Mouse (Mus musculus) neural tube, embryonic 11.5 days (tissue): Measurements from ENCODE around the gene Apold1. TPM values are rescaled to one million over a fixed set of nuclear protein-coding genes. Genes with fewer than 3 reads are reported as not detected.

Experiments used
- ATAC-seq: fragments of 200-750 bp; cut with Nextera tagmentation; 2 replicates; pipeline ENCODE4 v1.8.0; 2017; ENCODE audit warnings: moderate number of reproducible peaks, mild to moderate bottlenecking, moderate TSS enrichment, moderate library complexity; ENCODE audit not compliant: insufficient read depth, low FRiP score, low TSS enrichment
- DNase-seq: peaks from one replicate; pipeline ENCODE4 v3.0.0-alpha.2; 2015; ENCODE audit warnings: low spot score
- H3K27ac ChIP-seq: fragments of 300-500 bp; sonication (generic); 2 replicates; pipeline ENCODE4 v1.5.1; 2014; ENCODE audit warnings: low read depth, mild to moderate bottlenecking, low read length
- H3K27me3 ChIP-seq: fragments of 300-500 bp; sonication (generic); 2 replicates; pipeline ENCODE4 v1.6.1; 2014; ENCODE audit warnings: mild to moderate bottlenecking, low read length, mixed read lengths; ENCODE audit not compliant: control insufficient read depth, insufficient read depth
- H3K36me3 ChIP-seq: fragments of 300-500 bp; sonication (generic); 2 replicates; pipeline ENCODE4 v1.6.1; 2014; ENCODE audit warnings: mild to moderate bottlenecking, low read length, moderate library complexity, mixed read lengths; ENCODE audit not compliant: control insufficient read depth, insufficient read depth
- H3K4me1 ChIP-seq: fragments of 300-500 bp; sonication (generic); 2 replicates; pipeline ENCODE4 v1.6.1; 2014; ENCODE audit warnings: low read length, mixed read lengths; ENCODE audit not compliant: control insufficient read depth, insufficient read depth
- H3K4me2 ChIP-seq: fragments of 300-500 bp; sonication (generic); 2 replicates; pipeline ENCODE4 v1.6.1; 2014; ENCODE audit warnings: low read depth, mild to moderate bottlenecking, moderate library complexity
- H3K4me3 ChIP-seq: fragments of 300-500 bp; sonication (generic); 2 replicates; pipeline ENCODE4 v1.5.1; 2014; ENCODE audit warnings: low read depth, low read length
- H3K9ac ChIP-seq: fragments of 300-500 bp; sonication (generic); 2 replicates; pipeline ENCODE4 v1.6.1; 2014; ENCODE audit warnings: mild to moderate bottlenecking, low read length
- H3K9me3 ChIP-seq: fragments of 300-500 bp; sonication (generic); 2 replicates; pipeline ENCODE4 v1.6.1; 2016; ENCODE audit warnings: low read length; ENCODE audit not compliant: control insufficient read depth
- WGBS: fragments of 180-500 bp; shearing (Covaris S2); extraction: QIAGEN DNeasy Blood & Tissue Kit; methylation state at CpG from one replicate; pipeline ENCODE4 v1.1.7; 2014; 5-methylcytosine and 5-hydroxymethylcytosine counted together
- polyA plus RNA-seq: library from polyadenylated mRNA; unstranded; fragments of >200 nt; fragmentation: Nextera tagmentation; extraction: Ambion mirVana; gene quantifications from 2 replicates; pipeline ENCODE4 v1.2.1, GENCODE M21; 2014

Gene Apold1
- polyA plus RNA-seq, 1 experiment from 2014 or later: 2.8 TPM

GRCm38 (mm10) chr6:134962518-134962893 is 19.0 kb upstream of the Apold1 start:
- Histone ChIP-seq H3K4me3 (no peak overlapping the region), H3K4me1 (peaks cover 13% of the 10 kb centered on the region), H3K9ac (no peak overlapping the region), H3K27ac (no peak overlapping the region), H3K36me3 (no peaks in the 10 kb centered on the region), H3K27me3 (no peaks in the 10 kb centered on the region), H3K4me2 (no peak overlapping the region), H3K9me3 (no peaks in the 10 kb centered on the region)
- ATAC-seq: no peak
- 55% methylated on average over 5 of the region's 5 CpGs for WGBS
- no peak for DNase-seq

GRCm38 (mm10) chr6:134963910-134964309 is 17.6 kb upstream of the Apold1 start:
- DNase-seq: no peak
- WGBS: 82% methylated on average over 2 of the region's 2 CpGs
- no peak overlapping the region for H3K27ac ChIP-seq
- no peaks in the 10 kb centered on the region for H3K27me3 ChIP-seq
- no peak overlapping the region for H3K4me2 ChIP-seq
- H3K9ac ChIP-seq: no peak overlapping the region
- no peaks in the 10 kb centered on the region for H3K9me3 ChIP-seq
- no peak for ATAC-seq
- peaks cover 13% of the 10 kb centered on the region for H3K4me1 ChIP-seq
- H3K36me3 ChIP-seq: no peaks in the 10 kb centered on the region
- no peak overlapping the region for H3K4me3 ChIP-seq

DNA sequence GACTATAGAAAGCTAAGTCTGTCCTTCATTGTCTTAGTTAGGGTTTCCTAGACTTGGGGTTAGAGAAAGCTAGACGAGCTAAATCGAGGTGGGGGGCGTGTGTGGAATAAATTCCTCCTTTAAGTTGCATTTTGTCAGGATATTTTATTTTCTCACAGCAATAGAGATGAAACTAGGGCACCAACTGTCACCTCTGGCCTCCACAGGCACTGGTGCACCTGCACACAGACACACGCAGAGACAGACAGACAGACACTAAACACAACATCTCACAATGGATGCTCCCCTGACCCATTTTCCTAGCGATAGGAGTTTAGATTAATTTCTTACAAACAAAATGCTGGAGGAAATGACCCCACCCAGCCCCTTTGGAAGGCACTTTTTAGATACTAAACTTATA is 14.8 kb upstream of the Apold1 start:
- H3K9me3 ChIP-seq: no peaks in the 10 kb centered on the region
- no peak overlapping the region for H3K4me2 ChIP-seq
- WGBS: 85% methylated on average over 5 of the region's 5 CpGs
- no peak overlapping the region for H3K9ac ChIP-seq
- H3K4me3 ChIP-seq: no peak overlapping the region
- 0 out of 2 replicates have a peak, but pooled peaks cover 3% of the 10 kb centered on the region for H3K4me1 ChIP-seq
- ATAC-seq (no peak), DNase-seq (no peak)
- H3K27ac ChIP-seq: no peak overlapping the region
- no peaks in the 10 kb centered on the region for H3K27me3 ChIP-seq
- no peaks in the 10 kb centered on the region for H3K36me3 ChIP-seq

- WGBS: 91% methylated on average over 1 of the region's 1 CpGs
- H3K9me3 ChIP-seq: no peaks in the 10 kb centered on the region
- no peak for ATAC-seq
Measured at GRCm38 (mm10) chr6:134968326-134968725, 13.2 kb upstream of the Apold1 start.

GRCm38 (mm10) chr6:134969498-134969897 is 12.0 kb upstream of the Apold1 start:
- ATAC-seq (no peak), DNase-seq (no peak)
- no peak overlapping the region for H3K4me3 ChIP-seq
- H3K9me3 ChIP-seq: no peaks in the 10 kb centered on the region
- H3K4me1 ChIP-seq: no peaks in the 10 kb centered on the region
- no peak overlapping the region for H3K27ac ChIP-seq
- no peak overlapping the region for H3K4me2 ChIP-seq
- no peaks in the 10 kb centered on the region for H3K27me3 ChIP-seq
- no peaks in the 10 kb centered on the region for H3K36me3 ChIP-seq
- 90% methylated on average over 2 of the region's 2 CpGs for WGBS
- H3K9ac ChIP-seq: no peak overlapping the region

More at GRCm38 (mm10) chr6:134968326-134968725, 13.2 kb upstream of the Apold1 start:
- DNase-seq: no peak
- H3K36me3 ChIP-seq: no peaks in the 10 kb centered on the region
- H3K27ac ChIP-seq: no peak overlapping the region
- no peaks in the 10 kb centered on the region for H3K4me1 ChIP-seq
- H3K9ac ChIP-seq: no peak overlapping the region
- H3K4me2 ChIP-seq: no peak overlapping the region
- H3K4me3 ChIP-seq: no peak overlapping the region
- H3K27me3 ChIP-seq: no peaks in the 10 kb centered on the region

DNA sequence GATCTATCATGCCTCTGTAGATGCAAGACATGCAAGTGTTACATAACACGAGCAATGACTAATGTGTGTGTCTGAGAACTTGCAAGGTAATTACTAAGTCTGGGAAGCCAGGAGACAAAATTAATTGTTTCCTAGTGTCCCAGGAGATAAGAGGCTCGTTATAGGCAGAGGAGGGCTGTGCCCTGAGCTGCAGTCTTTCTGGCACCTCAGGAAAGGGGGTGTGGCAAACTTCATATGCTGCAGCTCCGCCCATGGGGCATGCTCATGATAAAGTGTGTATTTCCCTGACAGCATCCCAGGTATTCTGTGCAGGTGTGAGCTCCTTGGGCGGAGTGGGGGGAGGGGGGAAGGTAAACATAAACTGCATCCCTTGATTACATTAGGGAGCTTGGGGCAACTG is 9.4 kb upstream of the Apold1 start:
- Histone ChIP-seq H3K9me3 (no peaks in the 10 kb centered on the region), H3K4me3 (no peak overlapping the region), H3K4me1 (0 out of 2 replicates have a peak, but pooled peaks cover 2% of the 10 kb centered on the region), H3K27ac (no peak overlapping the region), H3K36me3 (no peaks in the 10 kb centered on the region), H3K9ac (no peak overlapping the region), H3K27me3 (no peaks in the 10 kb centered on the region), H3K4me2 (no peak overlapping the region)
- no peak for ATAC-seq
- no peak for DNase-seq
- WGBS: 64% methylated on average over 4 of the region's 4 CpGs

DNA sequence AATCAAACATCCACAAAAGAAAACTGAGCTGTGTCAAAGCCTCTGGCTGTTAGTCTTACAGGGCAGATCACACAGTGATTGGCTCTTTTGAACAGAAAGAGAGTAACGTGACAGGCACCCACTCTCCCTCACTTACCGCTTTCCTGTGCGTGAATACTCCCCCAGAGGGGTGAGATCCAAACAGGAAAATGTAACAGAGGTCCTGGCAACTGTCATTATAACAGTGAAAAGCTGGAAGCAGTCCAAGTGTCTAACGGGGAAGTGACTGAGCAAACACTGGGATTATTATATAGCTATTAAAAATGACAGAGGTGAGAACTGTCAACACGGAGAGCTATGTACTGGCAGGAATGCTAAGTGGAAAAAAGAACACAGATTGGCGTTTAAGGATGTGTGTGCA is 4.9 kb upstream of the Apold1 start:
- Histone ChIP-seq H3K9me3 (no peaks in the 10 kb centered on the region), H3K4me2 (no peak overlapping the region), H3K4me3 (no peak overlapping the region), H3K27me3 (no peaks in the 10 kb centered on the region), H3K4me1 (peaks cover 7% of the 10 kb centered on the region; the same call in 1 of the 2 replicates), H3K36me3 (no peaks in the 10 kb centered on the region), H3K9ac (no peak overlapping the region), H3K27ac (no peak overlapping the region)
- WGBS: 62% methylated on average over 6 of the region's 6 CpGs
- DNase-seq (no peak), ATAC-seq (no peak)

DNA sequence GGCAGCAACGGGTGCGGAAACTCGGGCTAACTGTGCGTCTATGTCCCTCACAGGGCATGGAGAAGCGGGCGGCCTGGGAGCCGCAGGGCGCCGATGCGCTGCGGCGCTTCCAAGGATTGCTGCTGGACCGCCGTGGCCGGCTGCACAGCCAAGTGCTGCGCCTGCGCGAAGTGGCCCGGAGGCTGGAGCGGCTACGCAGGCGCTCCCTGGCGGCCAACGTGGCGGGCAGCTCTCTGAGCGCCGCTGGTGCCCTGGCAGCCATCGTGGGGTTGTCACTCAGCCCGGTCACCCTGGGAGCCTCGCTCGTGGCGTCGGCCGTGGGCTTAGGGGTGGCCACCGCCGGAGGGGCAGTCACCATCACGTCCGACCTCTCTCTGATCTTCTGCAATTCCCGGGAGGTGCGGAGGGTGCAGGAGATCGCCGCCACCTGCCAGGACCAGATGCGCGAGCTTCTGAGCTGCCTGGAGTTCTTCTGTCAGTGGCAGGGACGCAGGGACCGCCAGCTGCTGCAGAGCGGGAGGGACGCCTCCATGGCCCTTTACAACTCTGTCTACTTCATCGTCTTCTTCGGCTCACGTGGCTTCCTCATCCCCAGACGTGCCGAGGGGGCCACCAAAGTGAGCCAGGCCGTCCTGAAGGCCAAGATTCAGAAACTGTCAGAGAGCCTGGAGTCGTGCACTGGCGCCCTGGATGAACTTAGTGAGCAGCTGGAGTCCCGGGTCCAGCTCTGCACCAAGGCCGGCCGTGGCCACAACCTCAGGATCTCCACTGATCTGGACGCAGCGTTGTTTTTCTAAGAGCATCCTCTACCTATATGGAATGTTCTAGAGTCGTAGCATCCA is 2.2 kb downstream of the Apold1 start:
- no peaks in the 10 kb centered on the region for H3K36me3 ChIP-seq
- peak; percentile 93 for DNase-seq
- H3K27ac ChIP-seq: no peak overlapping the region
- H3K4me3 ChIP-seq: peak overlapping the region; percentile 38
- H3K4me2 ChIP-seq: peak overlapping the region; percentile 58
- H3K9me3 ChIP-seq: no peaks in the 10 kb centered on the region
- peaks cover 12% of the 10 kb centered on the region for H3K4me1 ChIP-seq
- WGBS: 2% methylated on average over 62 of the region's 62 CpGs
- peak; percentile 89 for ATAC-seq
- H3K9ac ChIP-seq: peak overlapping the region; percentile 54
- no peaks in the 10 kb centered on the region for H3K27me3 ChIP-seq

GRCm38 (mm10) chr6:134984748-134985147 is 3.2 kb downstream of the Apold1 start:
- no peak for ATAC-seq
- 64% methylated on average over 3 of the region's 3 CpGs for WGBS

More at GRCm38 (mm10) chr6:134984748-134985147, 3.2 kb downstream of the Apold1 start:
- no peaks in the 10 kb centered on the region for H3K9me3 ChIP-seq
- no peaks in the 10 kb centered on the region for H3K27me3 ChIP-seq
- no peak overlapping the region for H3K9ac ChIP-seq
- no peaks in the 10 kb centered on the region for H3K36me3 ChIP-seq
- H3K27ac ChIP-seq: no peak overlapping the region
- H3K4me3 ChIP-seq: no peak overlapping the region
- no peak overlapping the region for H3K4me2 ChIP-seq
- no peak for DNase-seq
- peaks cover 12% of the 10 kb centered on the region for H3K4me1 ChIP-seq
